Mouse (Mus musculus) cerebellum, adult 2 months (tissue): ENCODE data around the gene Catip.

Experiments used
- CTCF ChIP-seq: fragments of 200-500 bp; IDR thresholded peaks from 2 replicates; pipeline ENCODE4 v1.5.1; 2011; ENCODE audit warnings: low read depth, mild to moderate bottlenecking, control low read depth, low read length, moderate library complexity, borderline replicate concordance; ENCODE audit not compliant: insufficient read depth
- POLR2A ChIP-seq: fragments of 200-500 bp; IDR thresholded peaks from 2 replicates; pipeline ENCODE4 v1.6.1; 2011; ENCODE audit warnings: low read length, control low read depth, borderline replicate concordance; ENCODE audit not compliant: insufficient read depth

- TF ChIP-seq CTCF = no peak
- TF ChIP-seq POLR2A = no peak
Measured at GRCm38 (mm10) chr1:74359952-74360517, 1.9 kb upstream of the Catip start.
